Mouse (Mus musculus) neural tube, embryonic 14.5 days (tissue): ENCODE measurements around the gene Angpt4. TPM values are rescaled to one million over a fixed set of nuclear protein-coding genes. Genes with fewer than 3 reads are reported as not detected.

Experiments used
- ATAC-seq: fragments of 200-750 bp; cut with Nextera tagmentation; 2 replicates; pipeline ENCODE4 v1.8.0; 2017; ENCODE audit warnings: low read depth, mild to moderate bottlenecking, moderate TSS enrichment, moderate library complexity
- H3K27ac ChIP-seq: fragments of 300-500 bp; sonication (generic); 2 replicates; pipeline ENCODE4 v1.5.1; 2014; ENCODE audit warnings: low read depth, mild to moderate bottlenecking, control low read depth, low read length, moderate library complexity, mixed read lengths
- H3K27me3 ChIP-seq: fragments of 300-500 bp; sonication (generic); 2 replicates; pipeline ENCODE4 v1.6.1; 2014; ENCODE audit warnings: low read length; ENCODE audit not compliant: control insufficient read depth, insufficient read depth
- H3K36me3 ChIP-seq: fragments of 300-500 bp; sonication (generic); 2 replicates; pipeline ENCODE4 v1.6.1; 2014; ENCODE audit warnings: low read length, mixed read lengths; ENCODE audit not compliant: control insufficient read depth, insufficient read depth
- H3K4me1 ChIP-seq: fragments of 300-500 bp; sonication (generic); 2 replicates; pipeline ENCODE4 v1.6.1; 2014; ENCODE audit warnings: low read length; ENCODE audit not compliant: control insufficient read depth, insufficient read depth
- H3K4me2 ChIP-seq: fragments of 300-500 bp; sonication (generic); 2 replicates; pipeline ENCODE4 v1.6.1; 2014; ENCODE audit warnings: mild to moderate bottlenecking, low read depth, low read length, control low read depth
- H3K4me3 ChIP-seq: fragments of 300-500 bp; sonication (generic); 2 replicates; pipeline ENCODE4 v1.5.1; 2014; ENCODE audit warnings: low read depth, low read length, control low read depth, mixed read lengths
- H3K9ac ChIP-seq: fragments of 300-500 bp; sonication (generic); replicated peaks from 2 replicates; pipeline ENCODE4 v1.6.1; 2014; ENCODE audit warnings: low read depth, mild to moderate bottlenecking, control low read depth, low read length, mixed read lengths
- H3K9me3 ChIP-seq: fragments of 300-500 bp; sonication (generic); 2 replicates; pipeline ENCODE4 v1.6.1; 2016; ENCODE audit warnings: low read length; ENCODE audit not compliant: control insufficient read depth
- WGBS: fragments of 180-500 bp; shearing (Covaris S2); extraction: QIAGEN DNeasy Blood & Tissue Kit; methylation state at CpG from one replicate; pipeline ENCODE4 v1.1.7; 2014; 5-methylcytosine and 5-hydroxymethylcytosine counted together
- polyA plus RNA-seq: library from polyadenylated mRNA; unstranded; fragments of >200 nt; fragmentation: Nextera tagmentation; extraction: Ambion mirVana; gene quantifications from 2 replicates; pipeline ENCODE4 v1.2.1, GENCODE M21; 2014

Gene Angpt4
- polyA plus RNA-seq, 1 experiment from 2014 or later: 0.11 TPM

GRCm38 (mm10) chr2:151921596-151921995 is 10.6 kb downstream of the Angpt4 start:
- 69% methylated on average over 4 of the region's 4 CpGs for WGBS
- Histone ChIP-seq H3K4me3 (no peak overlapping the region), H3K27ac (no peak overlapping the region), H3K9me3 (no peaks in the 10 kb centered on the region), H3K9ac (no peak overlapping the region), H3K4me2 (no peak overlapping the region), H3K36me3 (no peaks in the 10 kb centered on the region), H3K27me3 (no peaks in the 10 kb centered on the region), H3K4me1 (no peaks in the 10 kb centered on the region)
- ATAC-seq: no peak

- 80% methylated on average over 7 of the region's 7 CpGs for WGBS
- no peaks in the 10 kb centered on the region for H3K27me3 ChIP-seq
- H3K9ac ChIP-seq: no peak overlapping the region
- no peaks in the 10 kb centered on the region for H3K4me1 ChIP-seq
- no peak for ATAC-seq
- no peaks in the 10 kb centered on the region for H3K36me3 ChIP-seq
- no peak overlapping the region for H3K27ac ChIP-seq
- H3K4me2 ChIP-seq: no peak overlapping the region
- H3K4me3 ChIP-seq: no peak overlapping the region
- H3K9me3 ChIP-seq: no peaks in the 10 kb centered on the region
These were observed 13.3 kb downstream of the Angpt4 start for GRCm38 (mm10) chr2:151924276-151924675.

- H3K27me3 ChIP-seq: no peaks in the 10 kb centered on the region
- 60% methylated on average over 4 of the region's 4 CpGs for WGBS
- no peak overlapping the region for H3K27ac ChIP-seq
- H3K36me3 ChIP-seq: no peaks in the 10 kb centered on the region
- no peaks in the 10 kb centered on the region for H3K9me3 ChIP-seq
- no peak overlapping the region for H3K9ac ChIP-seq
- no peak overlapping the region for H3K4me3 ChIP-seq
- H3K4me2 ChIP-seq: no peak overlapping the region
- H3K4me1 ChIP-seq: no peaks in the 10 kb centered on the region
- peak; percentile 49; the same call in 1 of the 2 replicates for ATAC-seq
These were observed 14.7 kb downstream of the Angpt4 start for GRCm38 (mm10) chr2:151925715-151926114.

- Histone ChIP-seq H3K4me3 (no peak overlapping the region), H3K27me3 (no peaks in the 10 kb centered on the region), H3K27ac (no peak overlapping the region), H3K9me3 (no peaks in the 10 kb centered on the region), H3K4me1 (no peaks in the 10 kb centered on the region), H3K9ac (no peak overlapping the region), H3K4me2 (no peak overlapping the region), H3K36me3 (no peaks in the 10 kb centered on the region)
- WGBS: 91% methylated on average over 11 of the region's 11 CpGs
- ATAC-seq: no peak
These were observed 16.1 kb downstream of the Angpt4 start for GRCm38 (mm10) chr2:151927103-151927502.

GRCm38 (mm10) chr2:151930389-151931074 is 19.5 kb downstream of the Angpt4 start:
- Histone ChIP-seq H3K9me3 (no peaks in the 10 kb centered on the region), H3K4me2 (no peak overlapping the region), H3K4me1 (no peaks in the 10 kb centered on the region), H3K4me3 (no peak overlapping the region), H3K27ac (no peak overlapping the region), H3K36me3 (no peaks in the 10 kb centered on the region), H3K27me3 (no peaks in the 10 kb centered on the region), H3K9ac (no peak overlapping the region)
- peak; percentile 54; the same call in 1 of the 2 replicates for ATAC-seq
- WGBS: 30% methylated on average over 7 of the region's 7 CpGs

GRCm38 (mm10) chr2:151937893-151938292 is 26.9 kb downstream of the Angpt4 start:
- Histone ChIP-seq H3K4me2 (no peak overlapping the region), H3K9ac (peak overlapping the region; percentile 7; the same call in 1 of the 2 replicates), H3K9me3 (no peaks in the 10 kb centered on the region), H3K36me3 (no peaks in the 10 kb centered on the region), H3K4me1 (0 out of 2 replicates have a peak, but pooled peaks cover 3% of the 10 kb centered on the region), H3K27ac (no peak overlapping the region), H3K27me3 (no peaks in the 10 kb centered on the region), H3K4me3 (no peak overlapping the region)
- ATAC-seq: no peak; the same call in 1 of the 2 replicates
- WGBS: 33% methylated on average over 3 of the region's 3 CpGs

- 0 out of 2 replicates have a peak, but pooled peaks cover 3% of the 10 kb centered on the region for H3K4me1 ChIP-seq
- 69% methylated on average over 11 of the region's 11 CpGs for WGBS
- ATAC-seq: 0 out of 2 replicates have a peak, but pooled peaks have one; percentile 24
These were observed 27.8 kb downstream of the Angpt4 start for GRCm38 (mm10) chr2:151938780-151939200.

GRCm38 (mm10) chr2:151939651-151940420 is 28.8 kb downstream of the Angpt4 start:
- Histone ChIP-seq H3K4me2 (no peak overlapping the region), H3K9ac (no peak overlapping the region), H3K4me3 (no peak overlapping the region), H3K4me1 (0 out of 2 replicates have a peak, but pooled peaks cover 3% of the 10 kb centered on the region), H3K27me3 (no peaks in the 10 kb centered on the region), H3K9me3 (no peaks in the 10 kb centered on the region), H3K27ac (no peak overlapping the region), H3K36me3 (no peaks in the 10 kb centered on the region)
- ATAC-seq: no peak
- 90% methylated on average over 5 of the region's 5 CpGs for WGBS

More at GRCm38 (mm10) chr2:151938780-151939200, 27.8 kb downstream of the Angpt4 start:
- H3K27me3 ChIP-seq: no peaks in the 10 kb centered on the region
- H3K27ac ChIP-seq: no peak overlapping the region
- no peak overlapping the region for H3K4me3 ChIP-seq
- H3K4me2 ChIP-seq: no peak overlapping the region
- no peaks in the 10 kb centered on the region for H3K36me3 ChIP-seq
- H3K9me3 ChIP-seq: no peaks in the 10 kb centered on the region
- H3K9ac ChIP-seq: no peak overlapping the region

GRCm38 (mm10) chr2:151941269-151941668 is 30.3 kb downstream of the Angpt4 start:
- Histone ChIP-seq H3K4me3 (no peak overlapping the region), H3K36me3 (no peaks in the 10 kb centered on the region), H3K4me1 (0 out of 2 replicates have a peak, but pooled peaks cover 3% of the 10 kb centered on the region), H3K27me3 (no peaks in the 10 kb centered on the region), H3K4me2 (no peak overlapping the region), H3K27ac (no peak overlapping the region), H3K9me3 (no peaks in the 10 kb centered on the region), H3K9ac (no peak overlapping the region)
- 34% methylated on average over 2 of the region's 2 CpGs for WGBS
- no peak for ATAC-seq
